Mouse (Mus musculus): ENCODE measurements around the gene Plscr2.

- TF ChIP-seq CTCF (conservative IDR thresholded peaks at IDR 0.05; ENCODE audit: low read length) (no peak), POU5F1 (IDR thresholded peaks at IDR 0.05; ENCODE audit: borderline replicate concordance, low read length) (no peak)
Observed at GRCm38 (mm10) chr9:92293560-92294548, 18.5 kb downstream of the Plscr2 start.

Data from E14TG2a.4 (cell line).